Mouse (Mus musculus) right cerebral cortex, adult 18-20 months (tissue): ENCODE measurements around the gene Cd44.

Source experiments
- DNase-seq: peaks from one replicate; pipeline ENCODE4 v3.0.0; 2022; ENCODE audit warnings: mixed read lengths

The Cd44 gene

GRCm38 (mm10) chr2:102815289-102815809 is 86.1 kb downstream of the Cd44 start:
- DNase-seq: no peak

- no peak for DNase-seq
These were observed 88.7 kb downstream of the Cd44 start for GRCm38 (mm10) chr2:102812756-102813155.

GRCm38 (mm10) chr2:102809436-102809835 is 92.0 kb downstream of the Cd44 start:
- DNase-seq: no peak

- DNase-seq: no peak
These were observed 93.8 kb downstream of the Cd44 start for GRCm38 (mm10) chr2:102807633-102808032.

GRCm38 (mm10) chr2:102805761-102806496 is 95.5 kb downstream of the Cd44 start:
- no peak for DNase-seq

- no peak for DNase-seq
These were observed 96.2 kb downstream of the Cd44 start for GRCm38 (mm10) chr2:102805283-102805682.

- peak; percentile 18 for DNase-seq
These were observed 97.4 kb downstream of the Cd44 start for GRCm38 (mm10) chr2:102804109-102804508.

GRCm38 (mm10) chr2:102801899-102802298 is 99.6 kb downstream of the Cd44 start:
- DNase-seq: no peak

- DNase-seq: no peak
These were observed 103.3 kb downstream of the Cd44 start for GRCm38 (mm10) chr2:102798149-102798548.

GRCm38 (mm10) chr2:102795034-102795433 is 106.4 kb downstream of the Cd44 start:
- DNase-seq: no peak

GRCm38 (mm10) chr2:102792804-102793203 is 108.7 kb downstream of the Cd44 start:
- no peak for DNase-seq

- no peak for DNase-seq
These were observed 109.8 kb downstream of the Cd44 start for GRCm38 (mm10) chr2:102791641-102792040.

- no peak for DNase-seq
These were observed 115.8 kb downstream of the Cd44 start for GRCm38 (mm10) chr2:102785696-102786095.

GRCm38 (mm10) chr2:102782751-102783150 is 118.7 kb downstream of the Cd44 start:
- DNase-seq: no peak

- no peak for DNase-seq
These were observed 123.3 kb downstream of the Cd44 start for GRCm38 (mm10) chr2:102778208-102778607.

- DNase-seq: no peak
These were observed 125.9 kb downstream of the Cd44 start for GRCm38 (mm10) chr2:102775561-102775960.

GRCm38 (mm10) chr2:102774700-102775099 is 126.8 kb downstream of the Cd44 start:
- no peak for DNase-seq

- peak; percentile 23 for DNase-seq
These were observed 129.2 kb downstream of the Cd44 start for GRCm38 (mm10) chr2:102772276-102772675.

- DNase-seq: no peak
These were observed 130.2 kb downstream of the Cd44 start for GRCm38 (mm10) chr2:102771304-102771703.

- DNase-seq: no peak
These were observed 133.2 kb downstream of the Cd44 start for GRCm38 (mm10) chr2:102768267-102768666.

- DNase-seq: no peak
These were observed 136.7 kb downstream of the Cd44 start for GRCm38 (mm10) chr2:102764602-102765374.

- DNase-seq: no peak
These were observed 137.5 kb downstream of the Cd44 start for GRCm38 (mm10) chr2:102763991-102764390.

GRCm38 (mm10) chr2:102763176-102763575 is 138.3 kb downstream of the Cd44 start:
- no peak for DNase-seq
